Mouse (Mus musculus): ENCODE measurements around the gene Srgn.
"Not testable (repeated sequence)": the region's sequence is repeated elsewhere in the genome, so short reads cannot be mapped to it uniquely, and the experiment has no call there.

Srgn gene

GRCm38 (mm10) chr10:62522346-62522950 lies 4.8 kb downstream of the Srgn start:
- in situ Hi-C loops (cut with MboI, MseI) = no loop called here

GRCm38 (mm10) chr10:62521763-62522162 lies 5.5 kb downstream of the Srgn start:
- in situ Hi-C loops (cut with MboI, MseI) = no loop called here

GRCm38 (mm10) chr10:62520911-62521310 lies 6.3 kb downstream of the Srgn start:
- in situ Hi-C loops (cut with MboI, MseI) = no loop called here

- in situ Hi-C loops (cut with MboI, MseI) = no loop called here
Observed at GRCm38 (mm10) chr10:62517511-62517910, 9.7 kb downstream of the Srgn start.

GRCm38 (mm10) chr10:62512855-62513254 lies 14.4 kb downstream of the Srgn start:
- in situ Hi-C loops (cut with MboI, MseI) = no loop called here

GRCm38 (mm10) chr10:62511528-62511927 lies 15.7 kb downstream of the Srgn start:
- in situ Hi-C loops (cut with MboI, MseI) = no loop called here

- in situ Hi-C loops (cut with MboI, MseI) = loop anchor here (5.0 kb wide), 1 partner anchor 33 kb away; no protein-coding TSS in a partner anchor
Observed at GRCm38 (mm10) chr10:62509032-62509656, 18.1 kb downstream of the Srgn start.

- in situ Hi-C loops (cut with MboI, MseI) = loop anchor here (5.0 kb wide), 1 partner anchor 34 kb away; no protein-coding TSS in a partner anchor
Observed at GRCm38 (mm10) chr10:62508459-62508858, 18.8 kb downstream of the Srgn start.

GRCm38 (mm10) chr10:62507591-62508308 lies 19.5 kb downstream of the Srgn start:
- in situ Hi-C loops (cut with MboI, MseI) = loop anchor here (5.0 kb wide), 1 partner anchor 35 kb away; no protein-coding TSS in a partner anchor

GRCm38 (mm10) chr10:62507071-62507470 lies 20.2 kb downstream of the Srgn start:
- in situ Hi-C loops (cut with MboI, MseI) = loop anchor here (5.0 kb wide), 1 partner anchor 35 kb away; no protein-coding TSS in a partner anchor

GRCm38 (mm10) chr10:62506019-62506556 lies 21.2 kb downstream of the Srgn start:
- in situ Hi-C loops (cut with MboI, MseI) = loop anchor here (5.0 kb wide), 1 partner anchor 36 kb away; no protein-coding TSS in a partner anchor

GRCm38 (mm10) chr10:62505224-62505983 lies 21.8 kb downstream of the Srgn start:
- in situ Hi-C loops (cut with MboI, MseI) = loop anchor here (5.0 kb wide), 1 partner anchor 37 kb away; no protein-coding TSS in a partner anchor

GRCm38 (mm10) chr10:62503836-62504628 lies 23.2 kb downstream of the Srgn start:
- in situ Hi-C loops (cut with MboI, MseI) = no loop called here

GRCm38 (mm10) chr10:62503353-62503752 lies 23.9 kb downstream of the Srgn start:
- in situ Hi-C loops (cut with MboI, MseI) = no loop called here

GRCm38 (mm10) chr10:62501951-62502350 lies 25.3 kb downstream of the Srgn start:
- in situ Hi-C loops (cut with MboI, MseI) = no loop called here

GRCm38 (mm10) chr10:62500916-62501615 lies 26.2 kb downstream of the Srgn start:
- in situ Hi-C loops (cut with MboI, MseI) = no loop called here

- in situ Hi-C loops (cut with MboI, MseI) = no loop called here
Observed at GRCm38 (mm10) chr10:62500088-62500915, 26.9 kb downstream of the Srgn start.

GRCm38 (mm10) chr10:62491681-62492080 lies 35.6 kb downstream of the Srgn start:
- in situ Hi-C loops (cut with MboI, MseI) = not testable (repeated sequence)

GRCm38 (mm10) chr10:62488266-62488665 lies 39.0 kb downstream of the Srgn start:
- in situ Hi-C loops (cut with MboI, MseI) = no loop called here

All from T-helper 2 cell (primary cell).